Mouse (Mus musculus): ENCODE measurements around the gene Dazap1. TPM values are rescaled to one million over a fixed set of nuclear protein-coding genes. Genes with fewer than 3 reads are reported as not detected.

Dazap1 gene
- polyA plus RNA-seq, 1 experiment from 2014 or later = 42.5 TPM

GRCm38 (mm10) chr10:80288097-80288496 is 26.8 kb downstream of the Dazap1 start:
- no peak overlapping the region for H3K27ac ChIP-seq (replicated peaks; ENCODE audit: low read depth, low read length)
- no peaks in the 10 kb centered on the region for H3K27me3 ChIP-seq (ENCODE audit: control insufficient read depth, insufficient read depth, low read length)
- H3K9me3 ChIP-seq (ENCODE audit: control insufficient read depth, low read length) = no peaks in the 10 kb centered on the region
- DNase-seq (no peak), ATAC-seq (ENCODE audit: low FRiP score, low TSS enrichment) (no peak)
- peaks cover 59% of the 10 kb centered on the region for H3K36me3 ChIP-seq (ENCODE audit: control insufficient read depth, insufficient read depth, low read length)
- no peak overlapping the region for H3K9ac ChIP-seq (replicated peaks; ENCODE audit: low read length)
- H3K4me3 ChIP-seq (replicated peaks; ENCODE audit: low read depth, low read length) = no peak overlapping the region
- peaks cover 4% of the 10 kb centered on the region for H3K4me1 ChIP-seq (ENCODE audit: control insufficient read depth, insufficient read depth, low read length)
- no peak overlapping the region for H3K4me2 ChIP-seq (ENCODE audit: low read length)
- 96% methylated on average over 12 of the region's 12 CpGs for WGBS

GRCm38 (mm10) chr10:80288657-80289056 is 27.4 kb downstream of the Dazap1 start:
- Histone ChIP-seq H3K27me3 (ENCODE audit: control insufficient read depth, insufficient read depth, low read length) (no peaks in the 10 kb centered on the region), H3K27ac (replicated peaks; ENCODE audit: low read depth, low read length) (no peak overlapping the region), H3K9me3 (ENCODE audit: control insufficient read depth, low read length) (no peaks in the 10 kb centered on the region), H3K36me3 (ENCODE audit: control insufficient read depth, insufficient read depth, low read length) (peaks cover 59% of the 10 kb centered on the region), H3K4me3 (replicated peaks; ENCODE audit: low read depth, low read length) (no peak overlapping the region), H3K4me1 (ENCODE audit: control insufficient read depth, insufficient read depth, low read length) (peaks cover 10% of the 10 kb centered on the region), H3K9ac (replicated peaks; ENCODE audit: low read length) (no peak overlapping the region), H3K4me2 (ENCODE audit: low read length) (no peak overlapping the region)
- no peak for ATAC-seq (ENCODE audit: low FRiP score, low TSS enrichment)
- DNase-seq = no peak
- 65% methylated on average over 8 of the region's 8 CpGs for WGBS

- peak within 1 kb of the TSS; percentile 85 for H3K4me3 ChIP-seq (replicated peaks; ENCODE audit: low read depth, low read length)
- H3K27ac ChIP-seq (replicated peaks; ENCODE audit: low read depth, low read length) = peak within 1 kb of the TSS; percentile 94
- under 1% methylated on average over 72 of the region's 72 CpGs for WGBS
- peak within 1 kb of the TSS; percentile 98 for H3K9ac ChIP-seq (replicated peaks; ENCODE audit: low read length)
- H3K4me2 ChIP-seq (ENCODE audit: low read length) = peak within 1 kb of the TSS; percentile 99
- no peaks in the 10 kb centered on the region for H3K27me3 ChIP-seq (ENCODE audit: control insufficient read depth, insufficient read depth, low read length)
- H3K9me3 ChIP-seq (ENCODE audit: control insufficient read depth, low read length) = no peaks in the 10 kb centered on the region
- peaks cover 37% of the 10 kb centered on the region for H3K36me3 ChIP-seq (ENCODE audit: control insufficient read depth, insufficient read depth, low read length)
- peak; percentile 81 for ATAC-seq (ENCODE audit: low FRiP score, low TSS enrichment)
- DNase-seq = peak; percentile 99
- H3K4me1 ChIP-seq (ENCODE audit: control insufficient read depth, insufficient read depth, low read length) = peaks cover 31% of the 10 kb centered on the region
Observed at GRCm38 (mm10) chr10:80292251-80293146, 31.2 kb downstream of the Dazap1 start, which contains the start of gene Rps15. Gene Rps15, plus strand, starts transcription at chr10:80292453.

GRCm38 (mm10) chr10:80293325-80293724 is 32.0 kb downstream of the Dazap1 start:
- Histone ChIP-seq H3K4me1 (ENCODE audit: control insufficient read depth, insufficient read depth, low read length) (peaks cover 39% of the 10 kb centered on the region), H3K36me3 (ENCODE audit: control insufficient read depth, insufficient read depth, low read length) (peaks cover 31% of the 10 kb centered on the region), H3K9ac (replicated peaks; ENCODE audit: low read length) (peak overlapping the region; percentile 98), H3K27ac (replicated peaks; ENCODE audit: low read depth, low read length) (no peak overlapping the region), H3K4me2 (ENCODE audit: low read length) (peak overlapping the region; percentile 99), H3K27me3 (ENCODE audit: control insufficient read depth, insufficient read depth, low read length) (no peaks in the 10 kb centered on the region), H3K4me3 (replicated peaks; ENCODE audit: low read depth, low read length) (peak overlapping the region; percentile 85), H3K9me3 (ENCODE audit: control insufficient read depth, low read length) (no peaks in the 10 kb centered on the region)
- ATAC-seq (ENCODE audit: low FRiP score, low TSS enrichment) (no peak), DNase-seq (no peak)
- 21% methylated on average over 14 of the region's 14 CpGs for WGBS

GRCm38 (mm10) chr10:80294311-80294710 is 33.0 kb downstream of the Dazap1 start:
- H3K27me3 ChIP-seq (ENCODE audit: control insufficient read depth, insufficient read depth, low read length) = no peaks in the 10 kb centered on the region
- peaks cover 22% of the 10 kb centered on the region for H3K36me3 ChIP-seq (ENCODE audit: control insufficient read depth, insufficient read depth, low read length)
- no peak overlapping the region for H3K27ac ChIP-seq (replicated peaks; ENCODE audit: low read depth, low read length)
- 73% methylated on average over 4 of the region's 4 CpGs for WGBS
- H3K9ac ChIP-seq (replicated peaks; ENCODE audit: low read length) = 0 out of 2 replicates have a peak overlapping the region, but pooled peaks have one; percentile 12
- H3K4me2 ChIP-seq (ENCODE audit: low read length) = peak overlapping the region; percentile 99; the same call in 1 of the 2 replicates
- H3K9me3 ChIP-seq (ENCODE audit: control insufficient read depth, low read length) = no peaks in the 10 kb centered on the region
- H3K4me3 ChIP-seq (replicated peaks; ENCODE audit: low read depth, low read length) = no peak overlapping the region; the same call in 1 of the 2 replicates
- ATAC-seq (ENCODE audit: low FRiP score, low TSS enrichment) (no peak), DNase-seq (no peak)
- peaks cover 43% of the 10 kb centered on the region for H3K4me1 ChIP-seq (ENCODE audit: control insufficient read depth, insufficient read depth, low read length)

GRCm38 (mm10) chr10:80294788-80295303 is 33.6 kb downstream of the Dazap1 start:
- H3K4me1 ChIP-seq (ENCODE audit: control insufficient read depth, insufficient read depth, low read length) = peaks cover 43% of the 10 kb centered on the region
- H3K9me3 ChIP-seq (ENCODE audit: control insufficient read depth, low read length) = no peaks in the 10 kb centered on the region
- H3K4me2 ChIP-seq (ENCODE audit: low read length) = peak overlapping the region; percentile 96
- H3K4me3 ChIP-seq (replicated peaks; ENCODE audit: low read depth, low read length) = no peak overlapping the region
- H3K27ac ChIP-seq (replicated peaks; ENCODE audit: low read depth, low read length) = peak overlapping the region; percentile 99; the same call in 1 of the 2 replicates
- H3K9ac ChIP-seq (replicated peaks; ENCODE audit: low read length) = peak overlapping the region; percentile 60
- ATAC-seq (ENCODE audit: low FRiP score, low TSS enrichment) = no peak
- no peak for DNase-seq
- no peaks in the 10 kb centered on the region for H3K27me3 ChIP-seq (ENCODE audit: control insufficient read depth, insufficient read depth, low read length)
- 44% methylated on average over 7 of the region's 7 CpGs for WGBS
- H3K36me3 ChIP-seq (ENCODE audit: control insufficient read depth, insufficient read depth, low read length) = peaks cover 21% of the 10 kb centered on the region

- no peaks in the 10 kb centered on the region for H3K27me3 ChIP-seq (ENCODE audit: control insufficient read depth, insufficient read depth, low read length)
- peak within 1 kb of the TSS; percentile 60 for H3K9ac ChIP-seq (replicated peaks; ENCODE audit: low read length)
- DNase-seq (peak; percentile 95), ATAC-seq (ENCODE audit: low FRiP score, low TSS enrichment) (peak; percentile 47)
- peak within 1 kb of the TSS; percentile 99 for H3K27ac ChIP-seq (replicated peaks; ENCODE audit: low read depth, low read length)
- H3K4me2 ChIP-seq (ENCODE audit: low read length) = peak within 1 kb of the TSS; percentile 96
- H3K4me1 ChIP-seq (ENCODE audit: control insufficient read depth, insufficient read depth, low read length) = peaks cover 48% of the 10 kb centered on the region
- peak within 1 kb of the TSS; percentile 42 for H3K4me3 ChIP-seq (replicated peaks; ENCODE audit: low read depth, low read length)
- 1% methylated on average over 26 of the region's 26 CpGs for WGBS
- H3K9me3 ChIP-seq (ENCODE audit: control insufficient read depth, low read length) = no peaks in the 10 kb centered on the region
- H3K36me3 ChIP-seq (ENCODE audit: control insufficient read depth, insufficient read depth, low read length) = peaks cover 21% of the 10 kb centered on the region
Observed at GRCm38 (mm10) chr10:80295618-80296425, 34.5 kb downstream of the Dazap1 start, which contains the start of gene Apc2. Gene Apc2, plus strand, starts transcription at chr10:80295977.

- 91% methylated on average over 5 of the region's 5 CpGs for WGBS
- Histone ChIP-seq H3K4me2 (ENCODE audit: low read length) (peak overlapping the region; percentile 96), H3K36me3 (ENCODE audit: control insufficient read depth, insufficient read depth, low read length) (peaks cover 21% of the 10 kb centered on the region)
Observed at GRCm38 (mm10) chr10:80296824-80297223, 35.5 kb downstream of the Dazap1 start.

More at GRCm38 (mm10) chr10:80296824-80297223, 35.5 kb downstream of the Dazap1 start:
- DNase-seq (no peak), ATAC-seq (ENCODE audit: low FRiP score, low TSS enrichment) (no peak)
- no peaks in the 10 kb centered on the region for H3K27me3 ChIP-seq (ENCODE audit: control insufficient read depth, insufficient read depth, low read length)
- peak overlapping the region; percentile 99 for H3K27ac ChIP-seq (replicated peaks; ENCODE audit: low read depth, low read length)
- H3K9me3 ChIP-seq (ENCODE audit: control insufficient read depth, low read length) = no peaks in the 10 kb centered on the region
- peak overlapping the region; percentile 60 for H3K9ac ChIP-seq (replicated peaks; ENCODE audit: low read length)
- H3K4me1 ChIP-seq (ENCODE audit: control insufficient read depth, insufficient read depth, low read length) = peaks cover 53% of the 10 kb centered on the region
- H3K4me3 ChIP-seq (replicated peaks; ENCODE audit: low read depth, low read length) = peak overlapping the region; percentile 42
